Mouse (Mus musculus) spleen, adult 12 weeks (tissue): ENCODE measurements around the gene Gm136.
"Not testable (repeated sequence)": the region's sequence is repeated elsewhere in the genome, so short reads cannot be mapped to it uniquely, and the experiment has no call there.

Experiments used
- DNase-seq: peaks from one replicate; pipeline ENCODE4 v3.0.0; 2022; ENCODE audit warnings: low spot score

Gm136 gene

DNA sequence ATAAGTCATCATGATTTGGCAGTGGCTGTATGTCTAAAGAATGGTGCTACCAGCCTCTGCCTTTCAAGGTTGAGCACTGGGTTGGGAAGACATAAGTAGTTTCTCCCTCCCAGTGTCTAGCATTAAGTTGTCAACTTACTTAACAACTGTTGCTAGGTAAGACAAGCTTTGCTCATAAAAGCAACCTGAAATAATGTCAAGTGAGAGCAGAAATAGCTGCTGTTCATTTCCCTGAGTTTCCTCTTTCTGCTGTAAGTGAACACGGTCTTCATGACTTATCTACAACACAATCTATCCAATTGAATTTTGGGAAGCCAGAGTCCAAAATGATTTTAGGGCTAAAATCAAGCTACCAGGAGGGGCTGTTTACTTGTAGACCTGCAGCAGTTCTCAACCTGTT lies at the start of gene Gm136:
Gene Gm136 (minus strand): TSS at position 101 of the 400 bp plus-strand sequence.
- no peak for DNase-seq

DNA sequence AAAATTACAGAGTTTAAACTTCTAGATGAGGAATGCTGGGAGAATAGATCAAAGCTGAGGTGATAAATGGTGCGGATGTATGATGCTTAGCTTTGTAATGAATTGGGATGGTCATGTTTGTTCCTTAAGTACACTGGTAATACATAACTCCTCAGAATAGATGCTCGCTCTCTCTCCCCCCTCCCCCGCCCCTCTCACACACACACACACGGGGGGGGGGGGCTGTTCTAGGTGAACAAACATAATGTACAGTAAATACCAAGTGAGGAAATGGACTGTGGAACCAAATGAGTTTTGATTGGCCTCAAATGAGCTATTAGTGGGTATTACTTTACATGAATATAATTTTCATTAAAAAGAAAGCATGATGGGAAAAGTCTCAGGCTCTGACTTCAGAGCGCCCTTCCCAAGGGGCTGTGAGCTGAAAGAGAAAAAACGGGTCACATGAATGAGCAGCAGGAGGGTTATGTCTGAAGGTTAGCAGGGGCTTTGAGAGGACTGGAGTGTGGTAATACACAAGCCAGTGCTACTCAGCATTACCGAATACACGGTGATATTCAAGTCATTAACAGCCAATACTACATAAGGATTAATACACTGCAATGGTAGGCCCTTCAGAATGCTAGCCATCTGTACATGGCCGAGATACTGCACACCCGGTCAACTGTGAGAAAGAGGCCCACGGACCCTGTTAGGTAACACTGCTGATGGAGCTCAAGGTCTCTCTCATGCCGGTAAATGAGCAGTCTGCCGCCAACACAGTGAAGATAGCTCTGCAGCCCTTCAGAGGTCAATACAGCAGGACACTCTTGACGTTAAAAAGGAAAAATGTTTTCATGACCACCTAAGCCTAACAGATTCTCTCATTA lies 45.3 kb upstream of the Gm136 start:
- DNase-seq = no peak

DNA sequence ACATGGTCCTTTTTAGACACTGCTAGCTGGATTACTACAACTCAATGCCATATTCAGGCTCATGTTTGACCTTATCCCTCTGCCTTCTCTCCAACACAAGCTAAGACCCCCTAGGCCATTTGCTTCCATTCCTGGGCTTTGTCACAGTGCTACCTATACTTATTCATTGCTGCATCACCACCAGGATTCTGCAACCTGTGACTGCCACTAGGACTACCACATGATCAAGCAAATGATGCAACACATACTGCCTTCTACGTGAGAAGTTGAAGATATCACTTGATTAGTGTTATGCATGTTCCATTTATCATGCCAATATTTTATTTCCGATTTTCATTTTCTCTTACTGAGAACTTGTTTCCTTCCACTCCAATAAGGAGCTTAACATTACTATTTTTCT lies 41.9 kb upstream of the Gm136 start:
- no peak for DNase-seq

DNA sequence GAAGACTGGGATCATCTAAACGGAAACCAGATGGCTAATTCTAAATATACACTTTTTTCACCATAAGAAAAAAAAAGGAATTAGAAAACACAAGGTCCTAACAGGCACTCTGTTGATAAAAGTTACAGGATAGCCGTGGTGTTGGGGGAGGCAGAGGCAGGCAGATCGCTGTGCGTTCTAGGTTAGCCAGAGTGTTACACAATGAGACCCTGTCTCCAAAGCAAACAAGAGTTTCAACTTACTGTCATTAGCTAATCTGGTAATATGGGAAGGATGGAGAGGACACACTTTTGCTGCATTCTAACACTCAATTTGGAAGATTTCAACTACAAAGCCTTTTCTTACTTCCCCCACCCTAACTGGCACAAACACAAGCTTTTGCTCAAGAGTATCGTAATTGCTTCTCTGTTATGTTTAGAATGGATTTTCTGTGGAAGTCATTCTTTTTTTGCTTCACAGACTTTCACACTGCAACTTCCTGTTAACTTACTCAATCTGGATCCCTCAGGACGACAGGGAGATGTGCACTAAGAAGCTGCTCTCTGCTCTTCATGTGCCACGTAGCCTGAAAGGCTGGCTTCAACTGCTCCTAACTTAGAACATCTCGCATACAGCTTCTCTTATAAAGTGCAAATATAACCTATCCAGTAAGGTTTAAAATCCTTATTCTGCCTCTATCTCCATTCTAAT lies 41.4 kb upstream of the Gm136 start:
- no peak for DNase-seq

DNA sequence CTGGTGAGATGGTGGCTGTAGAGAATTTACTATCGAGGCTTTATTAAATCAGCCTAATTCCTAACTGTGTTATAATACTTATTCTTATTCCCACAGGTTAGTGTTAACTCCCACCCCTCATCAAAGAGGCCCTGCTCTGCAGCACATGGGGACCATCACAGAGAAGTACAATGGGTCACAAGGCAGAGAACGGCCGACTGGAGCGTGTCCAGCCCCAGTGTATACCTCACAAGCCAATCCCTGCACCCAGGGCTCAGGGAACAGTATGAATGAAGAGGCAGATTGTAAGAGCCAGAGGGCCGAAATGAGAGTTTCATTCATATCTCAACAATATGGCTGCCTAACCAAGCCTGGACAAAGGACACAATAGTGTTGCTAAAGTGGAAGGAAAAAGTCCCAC lies 40.2 kb upstream of the Gm136 start:
- DNase-seq = no peak

DNA sequence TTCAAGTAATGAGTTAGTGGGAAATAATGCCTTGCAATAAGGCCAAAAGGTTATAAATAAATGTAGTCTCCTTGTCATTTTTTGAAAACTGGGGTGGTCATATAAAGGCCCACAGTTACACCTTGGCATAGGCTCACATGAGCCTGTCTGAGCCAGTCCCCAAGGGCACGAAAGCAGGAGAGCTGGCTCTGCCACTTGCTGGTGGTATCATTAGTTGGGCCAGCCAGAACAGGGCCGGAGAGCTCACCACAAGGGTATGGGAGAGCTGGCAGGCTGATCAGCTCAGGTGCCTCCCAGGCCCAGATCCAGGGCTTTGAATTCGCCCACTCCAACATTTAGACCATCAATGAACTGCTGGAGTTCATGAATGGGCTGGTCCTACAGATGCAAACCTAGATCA lies 30.4 kb upstream of the Gm136 start:
- no peak for DNase-seq

DNA sequence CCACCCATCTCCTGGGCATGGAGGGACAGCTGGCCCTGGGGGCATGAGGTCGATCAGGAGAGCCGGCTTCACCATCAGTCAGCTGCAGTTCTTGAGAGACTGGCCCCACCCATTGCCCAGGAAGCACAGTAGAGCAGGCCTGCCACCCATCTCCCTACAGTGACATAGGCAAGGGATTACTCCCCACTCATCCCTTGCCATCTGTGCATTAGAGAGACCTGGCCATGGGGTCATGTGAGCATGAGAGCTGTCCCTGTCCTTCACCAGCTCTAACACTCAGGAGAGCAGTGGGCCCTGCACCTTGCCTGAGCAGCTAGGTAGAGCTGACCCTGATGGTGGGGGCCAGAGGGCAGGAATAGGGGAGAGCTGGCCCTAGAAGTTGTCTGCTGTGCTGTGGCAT lies 29.6 kb upstream of the Gm136 start:
- DNase-seq = no peak

DNA sequence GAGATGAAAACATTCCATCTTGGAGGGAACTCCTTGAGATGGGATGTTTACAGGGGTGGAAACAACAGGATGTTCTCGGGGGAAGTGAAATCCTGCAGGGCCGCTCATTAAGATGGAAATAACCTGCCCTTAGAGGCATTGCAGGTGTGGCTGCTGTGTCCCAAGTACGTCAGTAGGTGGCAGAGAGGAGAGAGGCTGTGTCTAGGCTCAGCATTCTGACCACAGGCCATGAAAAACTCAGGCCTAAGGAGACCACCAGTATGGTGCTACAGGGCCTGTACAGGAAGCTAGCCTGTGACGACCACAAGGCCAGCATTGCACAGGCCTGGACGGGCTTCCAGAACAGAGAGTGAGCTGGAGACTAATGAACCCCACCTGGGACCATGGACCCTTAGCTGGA lies 28.8 kb upstream of the Gm136 start:
- DNase-seq = no peak

DNA sequence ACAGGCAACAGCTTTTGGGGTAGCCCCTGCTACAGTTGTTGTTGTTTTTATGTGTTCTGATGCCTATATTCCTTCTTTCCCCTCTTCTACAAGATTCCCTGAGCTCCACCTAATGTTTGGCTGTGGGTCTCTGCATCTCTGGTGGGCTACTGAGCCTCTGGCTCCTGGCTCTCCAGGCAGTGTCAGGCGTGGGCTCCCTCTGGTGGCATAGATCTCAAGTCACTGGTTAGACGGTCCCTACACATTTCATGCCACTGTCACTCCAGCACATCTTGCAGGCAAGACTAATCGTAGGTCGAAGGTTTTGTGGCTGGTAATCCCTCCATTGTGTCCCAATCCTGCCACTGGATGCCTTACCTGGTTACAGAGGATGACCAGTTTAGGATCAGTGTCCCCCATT lies 26.7 kb upstream of the Gm136 start:
- no peak for DNase-seq

DNA sequence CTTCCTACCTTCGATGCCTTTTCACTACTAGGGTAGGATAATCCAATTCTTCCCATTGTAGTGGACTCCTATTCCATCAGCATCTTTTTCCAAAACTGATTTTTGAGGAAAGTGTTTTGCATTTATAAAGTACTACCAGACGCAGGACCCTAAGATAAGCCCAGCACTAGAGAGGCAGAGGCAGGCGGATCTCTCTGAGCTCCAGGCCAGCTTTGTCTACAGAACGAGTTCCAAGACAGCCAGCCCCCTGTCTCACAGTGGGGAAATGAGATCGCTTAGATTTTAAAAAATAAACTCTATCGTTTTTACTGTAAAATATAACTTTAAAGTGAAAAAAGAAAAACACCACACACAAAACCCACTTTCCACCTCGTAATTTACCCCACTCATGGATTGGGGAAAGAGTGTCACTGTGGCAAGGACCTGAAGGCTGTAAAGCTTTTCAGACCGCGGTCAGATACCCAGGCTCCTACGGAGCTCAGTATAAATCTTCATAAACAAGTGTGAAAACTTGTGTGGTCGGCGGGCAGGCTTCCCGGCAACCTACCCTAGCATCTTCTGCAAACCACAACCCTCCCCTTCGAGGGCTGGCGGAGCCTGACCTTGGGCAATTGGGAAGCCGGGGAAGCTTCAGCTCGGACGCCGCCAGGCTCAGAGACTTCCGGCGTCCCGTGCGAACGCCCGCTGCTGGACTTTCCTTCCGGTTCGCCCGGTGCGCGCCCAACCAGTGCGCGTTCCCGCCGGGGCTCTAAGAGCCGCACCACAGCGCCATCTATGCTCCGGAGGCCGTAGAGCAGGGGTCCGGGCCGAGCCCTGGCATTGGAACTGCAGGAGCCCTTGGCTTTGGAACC lies 21.8 kb upstream of the Gm136 start, which contains the start of gene Smim8:
Gene Smim8 (minus strand): TSS at position 747 of the 851 bp plus-strand sequence.
- peak; percentile 91 for DNase-seq

DNA sequence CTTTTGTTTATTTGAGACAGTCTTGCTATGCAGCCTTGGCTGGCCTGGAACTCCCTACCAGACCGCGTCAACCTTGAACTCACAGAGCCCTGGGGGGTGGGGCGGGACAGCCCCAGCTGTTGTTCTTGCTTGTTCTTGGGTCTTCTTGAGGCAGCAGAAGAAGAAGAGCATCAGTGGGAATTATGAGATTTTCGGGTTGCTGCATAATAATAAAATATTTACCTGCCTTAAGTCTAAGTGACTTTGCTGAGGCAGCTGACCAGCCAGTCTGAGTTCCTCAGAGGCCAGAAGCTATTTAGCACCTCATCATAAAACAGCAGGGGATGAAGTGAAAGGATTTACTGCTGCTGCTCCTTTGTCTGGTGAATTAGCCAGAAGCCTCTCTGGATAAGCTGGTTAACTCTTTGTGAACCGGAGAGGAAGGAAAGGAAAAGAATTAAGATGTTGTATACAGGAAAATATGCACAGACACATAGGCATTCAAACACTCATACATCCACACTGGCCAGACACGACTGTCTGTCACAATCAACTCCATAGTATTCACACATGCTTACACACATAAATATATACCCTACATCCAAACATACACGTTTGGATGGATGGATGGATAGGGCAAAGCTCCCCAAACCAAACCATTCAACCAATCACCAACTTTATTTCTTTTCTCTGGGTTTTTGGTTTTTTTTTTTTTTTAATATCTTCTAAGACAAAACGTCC lies 15.7 kb upstream of the Gm136 start:
- no peak for DNase-seq

DNA sequence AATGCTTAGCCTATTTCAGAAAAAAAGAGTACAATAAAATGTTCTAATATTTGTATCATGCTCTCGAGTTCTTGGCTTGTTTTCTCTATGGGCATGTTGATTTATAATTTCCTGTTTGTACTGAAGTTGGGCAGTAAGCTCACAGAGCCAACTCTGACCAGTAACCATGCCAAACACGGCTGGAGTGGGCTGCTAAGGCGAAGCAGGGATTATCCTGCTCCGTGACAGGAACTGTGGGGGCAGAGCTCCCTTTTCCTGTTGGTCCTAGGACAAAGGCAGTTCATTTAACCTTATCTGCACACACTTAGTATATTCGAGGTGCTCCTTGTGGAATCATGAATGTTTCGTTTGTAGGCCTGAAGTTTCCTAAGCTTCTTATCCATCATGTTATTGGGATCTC lies 6.8 kb downstream of the Gm136 start:
- no peak for DNase-seq

DNA sequence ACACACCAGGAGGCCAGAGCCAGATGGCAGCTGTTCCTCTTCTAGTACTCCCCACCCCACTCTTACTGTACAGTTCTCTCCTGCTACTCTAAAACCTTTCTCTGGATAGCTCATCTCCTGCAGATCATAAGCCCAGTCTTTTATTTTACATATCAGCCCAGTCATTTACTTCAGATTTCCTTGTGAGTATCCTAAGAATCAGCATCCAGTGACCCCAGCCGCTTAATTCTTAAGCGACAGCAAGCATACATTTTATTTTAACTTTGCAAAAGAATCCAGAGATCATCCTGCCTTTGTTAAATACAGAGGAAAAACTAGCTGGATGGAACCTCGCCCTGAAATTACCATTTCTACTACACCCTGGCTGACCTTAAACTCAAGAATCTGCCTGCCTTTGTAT lies 21.6 kb downstream of the Gm136 start:
- DNase-seq = no peak

DNA sequence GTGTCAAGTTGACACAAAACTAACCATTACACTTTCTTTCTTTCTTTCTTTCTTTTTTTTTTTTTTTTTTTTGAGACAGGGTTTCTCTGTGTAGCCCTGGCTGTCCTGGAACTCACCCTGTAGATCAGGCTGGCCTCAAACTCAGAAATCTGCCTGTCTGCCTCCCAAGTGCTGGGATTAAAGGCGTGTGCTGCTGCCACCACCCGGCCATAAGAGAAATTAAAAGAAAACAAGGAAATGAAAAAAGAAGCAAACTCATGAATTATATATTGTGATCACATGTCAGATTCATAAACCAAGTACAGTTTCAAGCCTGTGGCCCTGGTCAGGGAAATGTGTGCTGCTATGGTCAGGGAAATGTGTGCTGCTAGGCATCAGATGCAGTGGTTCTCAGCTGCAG lies 22.6 kb downstream of the Gm136 start:
- not testable (repeated sequence) for DNase-seq

DNA sequence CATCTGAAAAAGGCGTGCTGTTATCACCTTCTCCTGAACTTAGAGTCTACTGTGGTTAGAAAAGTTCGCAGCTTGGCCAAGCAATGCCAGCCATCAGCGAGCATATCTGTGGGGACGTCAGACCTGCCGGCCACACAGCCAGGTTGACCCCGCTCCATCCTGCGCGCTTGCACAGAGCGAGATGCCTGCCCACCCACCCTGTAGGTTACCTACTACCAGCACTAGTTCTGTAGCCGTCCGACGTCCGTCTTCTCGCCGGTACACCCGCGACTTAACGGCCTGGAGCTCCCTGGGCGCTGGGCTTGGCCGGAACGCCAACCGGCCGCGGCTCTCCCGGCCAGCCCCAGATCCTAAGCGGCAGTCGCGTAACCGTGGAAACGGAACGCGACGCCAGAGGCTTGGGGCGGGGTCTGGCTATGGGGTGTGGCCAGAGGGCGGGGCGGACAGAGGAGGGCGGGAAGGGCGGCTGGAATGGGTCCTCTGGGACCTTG lies 26.2 kb downstream of the Gm136 start, which contains the start of gene Cfap206:
Gene Cfap206 (minus strand): TSS at position 356 of the 491 bp plus-strand sequence.
- DNase-seq = peak; percentile 2

DNA sequence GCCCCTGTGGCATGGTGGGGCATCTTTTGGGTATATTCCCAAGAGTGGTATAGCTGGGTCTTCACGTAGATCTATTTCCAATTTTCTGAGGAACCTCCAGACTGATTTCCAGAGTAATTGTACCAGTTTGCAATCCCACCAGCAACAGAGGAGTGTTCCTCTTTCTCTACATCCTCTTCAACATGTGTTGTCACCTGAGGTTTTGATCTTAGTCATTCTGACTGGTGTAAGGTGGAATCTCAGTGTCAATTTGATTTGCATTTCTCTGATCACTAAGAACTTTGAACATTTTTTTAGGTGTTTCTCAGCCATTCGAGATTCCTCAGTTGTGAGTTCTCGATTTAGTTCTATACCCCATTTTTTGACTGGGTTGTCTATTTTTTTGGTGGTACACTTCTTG lies 30.4 kb downstream of the Gm136 start:
- not testable (repeated sequence) for DNase-seq

DNA sequence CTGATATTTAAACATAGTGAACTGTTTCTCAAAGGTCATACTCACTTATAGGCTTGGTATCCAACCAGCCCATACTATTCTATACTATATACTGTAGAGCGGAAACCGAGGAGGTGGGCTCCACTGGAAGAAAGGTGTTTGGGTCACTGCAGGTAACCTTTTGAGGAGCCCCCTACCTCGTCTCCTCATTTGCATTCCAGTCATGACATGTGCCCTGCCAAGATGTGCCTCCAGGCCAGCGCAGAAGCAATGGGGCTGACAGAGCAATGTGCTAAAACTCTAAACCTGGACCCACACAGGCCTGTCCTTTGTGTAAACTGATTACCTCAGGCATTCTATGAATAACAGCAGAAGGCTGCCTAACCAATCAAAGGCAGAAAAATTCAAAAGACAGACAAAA lies 31.8 kb downstream of the Gm136 start:
- DNase-seq = no peak

DNA sequence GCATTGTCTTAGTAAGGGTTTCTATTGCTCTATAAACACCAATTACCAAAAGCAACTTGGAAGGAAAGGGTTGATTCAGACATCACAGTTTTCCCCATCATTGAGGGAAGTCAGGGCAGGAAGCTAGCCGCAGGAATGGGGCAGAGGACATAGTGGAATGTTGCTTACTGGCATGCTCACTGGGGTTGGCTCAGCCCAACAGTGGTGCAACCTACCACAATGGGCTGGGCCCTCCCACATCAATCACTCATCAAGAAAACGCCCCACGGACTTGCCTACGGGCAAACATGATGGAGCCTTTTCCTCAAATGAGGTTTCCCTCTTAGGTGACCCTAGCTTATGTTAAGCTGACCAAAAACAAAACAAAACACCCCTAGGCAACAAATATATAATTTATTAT lies 32.9 kb downstream of the Gm136 start:
- no peak for DNase-seq

DNA sequence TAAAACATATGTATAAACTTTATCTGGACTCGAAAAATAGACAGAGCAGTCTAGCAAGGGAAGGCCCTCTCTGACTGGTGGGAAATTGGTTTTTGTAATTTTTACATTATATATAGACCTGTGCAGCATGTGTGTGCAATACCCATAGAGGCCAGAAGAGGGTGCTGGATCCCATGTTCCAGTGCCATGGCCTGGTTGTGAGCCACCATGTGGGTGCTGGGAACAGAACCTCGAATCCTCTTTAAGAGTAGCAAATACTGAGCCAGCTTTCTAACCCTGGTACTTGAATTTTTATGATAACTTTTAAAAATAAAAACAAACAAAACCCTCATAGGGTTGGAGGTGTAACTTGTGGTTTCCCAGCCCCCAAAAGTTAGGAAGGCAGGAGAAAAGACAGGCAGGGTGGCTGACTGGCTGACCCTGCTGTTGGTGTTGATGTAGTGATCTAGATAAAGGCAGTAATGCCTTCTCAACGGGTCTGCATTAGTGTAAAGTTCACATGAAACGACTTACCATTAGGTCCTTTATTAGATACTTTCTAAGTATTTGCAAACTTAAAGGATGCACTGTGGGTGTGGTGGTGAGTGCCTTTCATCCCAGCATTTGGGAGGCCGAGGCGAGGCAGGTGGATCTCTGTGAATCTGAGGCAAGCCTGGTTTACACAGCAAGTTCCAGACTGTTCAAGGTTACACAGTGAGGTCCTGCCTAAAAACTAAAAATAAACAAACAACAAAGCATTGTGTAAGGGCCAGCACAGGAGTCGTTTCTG lies 35.8 kb downstream of the Gm136 start:
- DNase-seq = no peak

DNA sequence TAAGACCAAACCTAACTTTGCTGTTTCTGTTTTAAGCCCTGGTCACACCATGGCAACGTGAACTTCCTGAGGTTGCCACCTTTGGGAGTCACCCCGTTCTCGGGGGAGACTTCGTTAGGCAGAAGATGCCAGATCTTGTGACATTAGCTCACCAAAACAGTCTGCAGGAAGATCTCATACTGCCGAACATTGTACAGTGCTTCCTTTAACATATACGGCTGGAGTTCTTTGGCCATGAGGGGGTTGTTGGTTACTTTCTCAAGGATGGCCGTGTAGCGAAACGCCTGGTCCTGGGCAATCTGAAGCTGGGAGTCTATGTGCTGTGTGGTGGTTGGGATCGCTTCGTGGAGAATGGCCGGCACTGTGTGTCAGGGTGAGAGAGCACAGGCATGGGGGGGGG lies 36.6 kb downstream of the Gm136 start:
- DNase-seq = no peak

DNA sequence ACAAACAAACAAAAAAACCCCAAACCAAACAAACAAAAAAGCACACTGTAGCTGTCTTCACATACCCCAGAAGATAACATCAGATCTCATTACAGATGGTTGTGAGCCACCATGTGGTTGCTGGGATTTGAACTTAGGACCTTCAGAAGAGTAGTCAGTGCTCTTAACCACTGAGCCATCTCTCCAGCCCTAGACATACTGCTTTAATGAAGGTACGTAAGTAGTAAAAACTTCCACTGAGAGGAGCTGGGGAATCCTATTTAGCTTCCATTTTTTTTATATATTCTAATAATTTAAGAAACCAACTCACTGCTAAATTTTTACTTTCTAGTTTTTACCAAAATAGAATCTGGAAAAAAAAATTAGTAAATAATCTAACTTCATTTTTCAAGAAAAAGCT lies 41.0 kb downstream of the Gm136 start:
- DNase-seq = no peak
